Mouse (Mus musculus): ENCODE results near the gene Adgrg6.

The Adgrg6 gene

DNA sequence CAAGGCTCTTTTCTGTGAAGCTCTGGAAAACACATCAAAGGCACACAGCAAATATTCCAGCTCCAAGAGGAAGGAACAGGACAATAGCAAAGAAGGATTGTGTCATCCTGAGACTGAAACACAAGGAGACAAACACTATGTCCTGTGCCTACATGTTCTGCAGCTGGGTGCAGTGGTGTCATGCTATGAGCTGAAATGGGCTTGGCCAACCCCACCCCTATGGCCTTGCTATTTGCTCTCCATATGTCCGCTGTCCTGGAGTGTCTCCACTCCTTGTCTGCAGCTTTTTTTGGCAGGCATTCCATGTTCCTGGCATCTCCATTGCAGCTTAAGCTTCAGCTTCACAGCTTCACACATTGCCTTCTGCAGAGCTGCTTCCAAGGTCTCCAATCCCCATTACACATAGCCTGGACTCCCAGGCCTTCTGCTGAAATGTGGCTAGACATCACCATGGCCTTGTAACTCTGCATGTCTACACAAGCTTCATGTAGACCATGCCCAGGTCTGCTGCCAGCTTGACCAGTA is 180.3 kb downstream of the Adgrg6 start:
- DNase-seq: no peak

DNA sequence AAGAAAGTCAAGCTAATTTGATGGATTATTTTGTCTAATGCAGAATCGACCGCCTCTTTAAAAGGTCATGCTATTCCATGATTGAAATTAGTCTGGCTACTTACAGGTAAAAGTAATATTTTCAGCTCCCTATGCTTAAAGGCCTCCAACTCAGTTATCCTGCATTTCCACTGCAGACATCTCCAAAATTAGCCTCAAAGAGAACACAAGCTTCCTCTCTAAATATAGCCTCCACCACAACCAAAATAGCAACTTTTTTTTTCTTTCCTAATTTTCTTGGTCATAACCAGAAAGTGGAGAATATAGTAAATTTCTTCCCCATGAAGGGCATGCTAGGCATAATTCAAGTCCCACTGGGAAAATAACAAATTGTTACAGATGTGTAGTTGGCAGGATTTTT is 182.2 kb downstream of the Adgrg6 start:
- no peak for DNase-seq

DNA sequence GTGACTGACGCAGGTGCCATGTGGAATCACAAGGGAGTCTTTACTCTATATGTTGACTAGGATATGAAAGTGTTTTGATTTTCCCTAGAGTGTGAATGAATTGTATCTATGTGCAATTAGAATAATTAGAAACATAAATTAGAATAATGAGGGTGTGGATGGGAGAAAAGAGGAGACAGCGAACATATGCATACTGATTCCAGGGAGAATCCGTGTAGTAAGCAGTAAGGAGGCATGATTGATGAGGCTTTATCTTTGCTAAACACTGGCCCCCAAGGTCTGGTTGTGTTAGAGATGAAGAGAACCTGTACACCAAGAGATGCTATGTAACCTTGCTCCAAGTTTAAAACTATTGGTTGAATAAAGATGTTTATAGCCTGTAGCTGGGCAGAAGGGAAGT is 187.2 kb downstream of the Adgrg6 start:
- DNase-seq: no peak

Measured in retina, postnatal 1 day (tissue).